Mouse (Mus musculus): ENCODE results near the gene Tmem213.

DNA sequence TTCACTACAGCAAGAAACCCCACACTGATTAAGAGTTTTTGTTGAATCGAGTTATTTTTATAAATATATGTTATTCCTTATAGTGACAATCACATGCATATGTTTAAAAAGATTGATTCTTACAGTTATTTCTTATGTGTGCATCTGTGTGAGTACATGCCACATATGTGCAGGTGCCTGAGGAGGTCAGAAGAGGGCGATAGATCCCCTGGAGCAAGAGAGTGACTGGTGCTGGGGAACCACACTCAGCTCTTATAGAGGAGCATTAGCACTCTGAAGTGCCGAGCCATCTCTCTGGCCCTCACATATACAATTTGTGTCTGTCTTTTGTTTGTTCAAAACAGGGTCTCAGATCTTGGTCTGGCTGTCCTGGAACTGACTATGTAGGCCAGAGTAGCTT lies 35.5 kb upstream of the Tmem213 start:
- TF ChIP-seq CTCF (IDR thresholded peaks at IDR 0.05; ENCODE audit: low read depth, low read length) = no peak
- TF ChIP-seq POLR2A (IDR thresholded peaks at IDR 0.05; ENCODE audit: extremely low read depth, insufficient read depth, low read length) = no peak
